Mouse (Mus musculus) T-helper 17 cell (primary cell): Measurements from ENCODE around the gene Cacnb2.

Source experiments
- in situ Hi-C, 2 experiments: fragments of 300-600 bp; cut with MboI, MseI; formaldehyde crosslinking; loops; 1 replicate in 1 of 2; 2 replicates in 1 of 2; pipeline ENCODE4 v1.15.1; 2025; ENCODE audit warnings: high pct_unique_total_duplicates in 2 of 2

Cacnb2 gene

DNA sequence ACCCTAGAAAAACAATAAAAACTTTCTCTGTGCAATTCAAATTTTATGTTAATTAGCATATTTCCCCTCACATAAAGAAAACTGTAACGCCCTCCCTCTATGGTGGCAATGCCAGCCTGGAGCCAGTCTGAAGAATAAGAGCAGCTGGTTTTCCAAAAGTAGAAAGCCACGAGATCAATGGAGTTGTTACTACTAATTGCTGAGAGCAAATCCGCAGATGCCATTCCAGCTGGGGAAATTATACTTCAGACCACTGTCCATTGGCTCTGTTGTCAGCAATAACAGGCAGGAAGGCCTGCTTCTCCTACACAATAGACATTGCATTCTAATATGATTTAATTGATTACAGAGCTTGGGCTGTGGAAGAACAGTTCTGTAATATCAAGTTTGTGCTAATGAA is 257.5 kb downstream of the Cacnb2 start:
- in situ Hi-C loops, result no loop called here

GRCm38 (mm10) chr2:14861613-14862012 is 258.7 kb downstream of the Cacnb2 start:
- in situ Hi-C loops, result no loop called here

DNA sequence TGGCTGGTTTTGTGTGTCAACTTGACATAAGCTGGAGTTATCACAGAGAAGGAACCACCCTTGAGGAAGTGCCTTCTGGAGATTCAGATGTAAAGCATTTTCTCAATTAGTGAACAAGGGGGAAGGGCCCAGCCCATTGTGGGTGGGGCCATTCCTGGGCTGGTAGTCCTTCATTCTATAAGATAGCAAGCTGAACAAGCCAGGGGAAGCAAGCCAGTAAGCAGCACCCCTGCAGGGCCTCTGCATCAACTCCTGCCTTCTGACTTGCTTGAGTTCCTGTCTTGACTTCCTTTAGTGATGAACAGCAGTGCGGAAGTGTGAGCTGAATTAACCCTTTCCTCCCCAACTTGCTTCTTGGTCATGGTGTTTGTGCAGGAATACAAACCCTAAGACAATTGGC is 260.1 kb downstream of the Cacnb2 start:
- in situ Hi-C loops, result no loop called here

DNA sequence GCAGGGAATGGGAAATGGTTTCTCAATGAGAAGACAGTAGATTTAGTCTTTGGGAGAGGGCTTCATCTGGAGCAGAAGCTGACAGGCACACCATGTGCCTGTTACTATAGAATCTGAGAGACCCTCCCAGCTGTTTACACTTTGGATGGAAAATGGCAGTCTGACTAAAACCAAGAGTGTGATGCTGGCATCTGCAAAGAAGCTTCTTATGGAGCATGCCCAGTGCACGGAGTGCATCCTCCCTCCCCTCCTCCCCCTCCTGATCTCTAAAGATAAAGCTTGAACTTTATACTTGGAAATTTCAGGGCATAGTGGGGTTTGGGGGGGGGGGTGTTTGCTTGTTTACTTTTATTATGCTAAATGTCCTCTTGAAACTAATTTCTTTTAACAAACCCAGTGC is 270.2 kb downstream of the Cacnb2 start:
- in situ Hi-C loops, result no loop called here

DNA sequence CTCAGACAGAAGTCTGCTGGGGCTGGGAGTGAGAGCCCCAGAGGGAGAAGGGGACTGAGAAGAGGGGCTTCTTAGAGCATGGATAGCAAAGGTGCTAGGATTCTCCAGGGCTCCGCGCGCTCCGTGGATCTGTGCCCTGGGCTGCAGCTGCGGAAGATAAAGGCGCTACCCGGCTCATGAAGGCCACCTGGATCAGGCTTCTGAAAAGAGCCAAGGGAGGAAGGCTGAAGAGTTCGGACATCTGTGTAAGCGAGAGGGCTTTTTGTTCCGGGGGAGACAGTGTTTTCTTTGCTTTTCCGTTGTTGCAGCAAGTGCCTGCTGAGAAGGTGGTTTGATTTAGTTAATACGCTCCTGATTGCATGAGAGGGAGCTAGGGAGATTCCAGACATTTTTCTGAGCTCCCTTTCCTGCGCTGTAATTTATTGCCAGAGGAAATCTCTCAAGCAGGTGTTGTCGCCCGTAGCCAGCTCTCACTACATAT is 270.9 kb downstream of the Cacnb2 start:
- in situ Hi-C loops, result no loop called here

- in situ Hi-C loops, result no loop called here
Measured at GRCm38 (mm10) chr2:14874281-14875037, 271.6 kb downstream of the Cacnb2 start.

DNA sequence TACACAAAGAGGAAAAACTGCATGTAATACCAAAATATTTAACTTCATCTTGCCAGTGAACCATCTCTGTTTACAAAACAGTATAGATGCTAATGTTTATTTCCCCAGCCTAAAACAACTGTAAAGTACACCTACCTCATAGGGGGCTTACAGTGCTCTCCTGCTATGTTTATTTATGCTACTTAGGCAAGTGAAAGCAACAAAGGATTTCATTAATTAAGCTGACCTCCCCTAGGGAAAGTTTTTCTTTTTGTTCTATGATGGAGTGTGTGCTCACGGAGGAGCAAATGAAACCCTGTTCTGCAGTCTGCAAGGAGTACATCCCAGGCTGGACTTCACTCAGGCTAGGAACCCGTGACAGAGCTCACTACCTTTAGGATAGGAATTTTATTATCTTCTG is 272.2 kb downstream of the Cacnb2 start:
- in situ Hi-C loops, result no loop called here

- in situ Hi-C loops, result no loop called here
Measured at GRCm38 (mm10) chr2:14875616-14876015, 272.7 kb downstream of the Cacnb2 start.

- in situ Hi-C loops, result no loop called here
Measured at GRCm38 (mm10) chr2:14878953-14879352, 276.1 kb downstream of the Cacnb2 start.

DNA sequence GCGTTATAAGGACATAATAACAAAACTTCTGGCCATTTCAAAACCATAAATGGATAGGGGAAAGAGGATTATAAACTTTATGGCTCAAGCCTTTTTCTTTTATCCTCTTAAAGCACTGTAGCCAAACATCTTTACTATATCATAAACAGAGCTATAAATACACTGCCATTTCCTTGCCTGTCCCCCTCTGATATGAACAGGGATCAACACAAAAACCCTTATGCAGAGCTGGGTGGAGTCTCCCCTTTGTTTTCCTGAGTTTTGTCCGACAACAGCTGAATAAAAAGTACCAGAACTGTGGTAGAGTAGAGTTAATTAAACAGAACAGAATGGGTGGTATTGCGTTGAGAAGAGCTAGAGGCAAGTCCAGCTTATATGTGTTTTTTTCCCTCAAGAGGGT is 280.6 kb downstream of the Cacnb2 start:
- in situ Hi-C loops, result no loop called here

- in situ Hi-C loops, result no loop called here
Measured at GRCm38 (mm10) chr2:14888406-14889195, 285.7 kb downstream of the Cacnb2 start.

GRCm38 (mm10) chr2:14903837-14904236 is 300.9 kb downstream of the Cacnb2 start:
- in situ Hi-C loops, result no loop called here

DNA sequence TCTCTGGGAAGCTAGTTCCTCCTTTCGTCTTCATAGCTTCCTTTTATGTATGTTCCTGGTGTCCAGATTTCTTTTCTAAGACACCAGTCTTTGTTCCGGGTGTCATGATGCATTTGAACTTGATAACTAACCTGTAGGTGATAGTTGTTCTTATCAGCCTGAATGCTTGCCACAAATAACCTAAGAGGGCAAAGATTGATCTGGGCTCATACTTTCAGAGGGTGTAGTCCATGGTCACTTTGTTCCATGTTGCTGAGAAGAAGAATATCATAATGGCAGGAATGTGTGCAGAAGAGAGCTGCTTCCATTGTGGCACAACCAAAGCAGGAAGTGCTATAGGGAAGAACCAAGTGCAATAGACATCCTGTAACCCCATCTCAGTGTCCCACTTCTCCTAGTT is 302.0 kb downstream of the Cacnb2 start:
- in situ Hi-C loops, result no loop called here

DNA sequence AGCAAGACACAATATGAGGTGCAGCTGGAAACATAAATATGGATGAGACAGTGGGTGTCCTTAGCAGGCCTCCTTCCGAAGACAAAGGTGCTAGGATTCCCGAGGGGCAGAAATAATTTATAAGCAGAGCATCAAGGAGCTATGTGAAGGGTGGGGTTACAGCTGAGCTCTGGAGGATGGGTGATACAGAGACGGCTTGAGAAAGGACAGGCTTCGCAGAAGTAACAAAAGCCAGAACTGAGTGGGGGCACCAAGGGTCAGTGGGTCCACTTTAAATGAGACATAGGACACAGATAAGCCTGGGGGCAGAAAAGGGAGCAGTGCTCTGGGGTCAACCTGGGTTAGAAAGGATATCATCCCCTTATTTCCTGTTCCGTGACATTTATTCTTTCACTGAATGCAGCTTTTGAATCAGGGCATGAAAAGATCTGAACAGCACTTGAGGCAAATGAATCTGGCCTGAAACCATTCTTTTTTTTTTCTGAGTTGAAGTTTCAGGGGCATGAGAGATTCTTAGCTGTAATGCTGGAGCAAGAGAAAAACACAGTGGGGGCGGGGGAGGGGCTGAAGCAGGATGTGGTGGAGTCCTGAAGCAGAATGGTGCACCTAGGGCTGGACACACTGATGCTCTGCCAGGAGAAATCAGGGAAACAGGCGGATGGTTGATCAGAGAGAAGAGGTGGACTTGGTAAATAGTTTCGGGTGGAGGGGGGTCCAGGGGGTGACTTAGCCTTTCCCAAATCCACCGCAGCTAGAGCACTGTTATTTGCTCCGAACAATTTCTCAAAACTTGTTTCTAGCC is 304.4 kb downstream of the Cacnb2 start:
- in situ Hi-C loops, result no loop called here

- in situ Hi-C loops, result no loop called here
Measured at GRCm38 (mm10) chr2:14917585-14918247, 314.8 kb downstream of the Cacnb2 start.

DNA sequence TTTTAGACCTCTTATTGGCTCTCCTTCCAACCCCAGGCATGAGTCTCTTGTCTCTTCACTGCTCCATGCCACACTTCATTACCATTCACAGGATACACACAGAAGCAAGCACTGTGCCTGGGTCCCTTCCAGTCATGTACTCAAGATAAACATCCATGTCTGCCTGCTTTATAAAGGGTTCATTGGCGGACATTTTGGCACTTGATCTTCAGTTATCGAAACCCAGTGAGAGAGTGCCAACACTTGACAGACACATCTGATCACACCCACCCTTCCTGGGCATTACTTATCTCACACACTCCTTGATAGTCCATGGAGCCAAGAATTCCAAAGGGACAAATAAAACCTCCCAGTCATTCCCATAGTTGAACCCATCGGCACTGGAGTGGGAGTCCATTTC is 327.0 kb downstream of the Cacnb2 start:
- in situ Hi-C loops, result no loop called here

DNA sequence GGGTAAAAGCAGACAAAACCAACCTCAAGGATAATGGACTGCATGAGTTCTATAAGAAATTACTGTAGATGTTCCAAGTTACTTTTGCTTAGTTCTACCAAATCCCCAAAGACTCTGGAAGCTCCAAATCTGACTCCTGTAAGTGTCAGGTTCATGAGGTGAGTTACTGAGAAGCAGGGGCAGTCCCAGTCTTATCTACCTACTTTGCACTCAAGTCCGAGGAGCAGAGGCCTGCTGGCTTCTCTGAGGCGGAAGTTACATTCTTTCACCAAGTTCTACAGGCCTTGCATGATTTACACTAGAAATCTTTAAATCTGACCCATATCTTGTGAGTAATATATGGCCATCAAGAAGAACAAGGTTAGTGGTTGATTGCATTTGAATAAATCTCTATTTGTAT is 329.1 kb downstream of the Cacnb2 start:
- in situ Hi-C loops, result no loop called here

DNA sequence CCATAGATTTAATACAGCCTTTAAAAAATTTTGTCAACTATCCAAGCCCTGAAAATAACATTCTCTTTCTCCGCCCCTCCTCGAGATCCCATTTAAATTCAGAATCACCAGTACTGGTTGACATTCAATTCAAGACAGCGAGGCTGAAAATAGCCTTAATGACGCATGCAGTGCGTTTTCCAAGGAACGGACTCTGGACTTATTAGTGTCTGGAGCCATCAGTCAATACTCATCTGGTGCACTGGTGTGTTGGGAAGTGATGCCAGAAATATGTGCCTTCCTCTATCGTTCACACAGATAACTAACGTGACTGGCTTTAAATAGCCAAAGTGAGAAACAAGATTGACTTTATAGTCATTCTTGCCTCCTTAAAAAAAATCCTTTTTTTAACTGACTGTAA is 333.6 kb downstream of the Cacnb2 start:
- in situ Hi-C loops, result no loop called here

- in situ Hi-C loops, result no loop called here
Measured at GRCm38 (mm10) chr2:14942261-14942660, 339.4 kb downstream of the Cacnb2 start.

GRCm38 (mm10) chr2:14943691-14944357 is 340.9 kb downstream of the Cacnb2 start:
- in situ Hi-C loops, result no loop called here

GRCm38 (mm10) chr2:14953090-14953489 is 350.2 kb downstream of the Cacnb2 start:
- in situ Hi-C loops, result no loop called here
